In genomic region chr5:72814072-72814471, GRCm38 (mm10) we compare ENCODE assay signal across 21 mouse cellular contexts.
"Had no signal": no experiment of that assay in that cellular context is flagged by ENCODE, and none has a peak within 500 bp of the region (broad histone marks: within the 10 kb centered on the region; RNA-seq: fewer than 3 reads in every experiment).

No protein-coding gene starts in this region.

- H3K27me3 ChIP-seq: kidney, embryonic 15.5 days; limb, embryonic 12.5 days; limb, embryonic 15.5 days; megakaryocyte, embryonic 14.5 days; midbrain, embryonic 15.5 days; neural tube, embryonic 12.5 days; neural tube, embryonic 15.5 days; stomach, embryonic 15.5 days had no signal

- H3K4me1 ChIP-seq: midbrain, embryonic 15.5 days; stomach, embryonic 15.5 days had no signal

- H3K4me3 ChIP-seq: kidney, embryonic 15.5 days; limb, embryonic 12.5 days; limb, embryonic 15.5 days; megakaryocyte, embryonic 14.5 days; midbrain, embryonic 10.5 days; midbrain, embryonic 15.5 days; neural tube, embryonic 12.5 days; neural tube, embryonic 15.5 days; stomach, embryonic 15.5 days had no signal

- H3K27ac ChIP-seq: kidney, embryonic 15.5 days; limb, embryonic 12.5 days; limb, embryonic 15.5 days; liver, embryonic 14.5 days; midbrain, embryonic 10.5 days; midbrain, embryonic 15.5 days; neural tube, embryonic 12.5 days; neural tube, embryonic 15.5 days; stomach, embryonic 15.5 days had no signal

- H3K9ac ChIP-seq: kidney, embryonic 15.5 days; limb, embryonic 12.5 days; limb, embryonic 15.5 days; liver, embryonic 14.5 days; liver, postnatal 0 days; lung, embryonic 14.5 days; midbrain, embryonic 15.5 days; neural tube, embryonic 12.5 days; neural tube, embryonic 15.5 days; stomach, embryonic 15.5 days had no signal

- H3K36me3 ChIP-seq: kidney, embryonic 15.5 days; limb, embryonic 12.5 days; limb, embryonic 15.5 days; midbrain, embryonic 10.5 days; midbrain, embryonic 15.5 days; neural tube, embryonic 12.5 days; neural tube, embryonic 15.5 days; stomach, embryonic 15.5 days had no signal

- H3K4me2 ChIP-seq: kidney, embryonic 15.5 days; limb, embryonic 12.5 days; limb, embryonic 15.5 days; liver, embryonic 11.5 days; lung, embryonic 14.5 days; midbrain, embryonic 15.5 days; neural tube, embryonic 12.5 days; neural tube, embryonic 15.5 days; stomach, embryonic 15.5 days had no signal

- H3K9me3 ChIP-seq: kidney, embryonic 15.5 days; limb, embryonic 15.5 days; megakaryocyte, embryonic 14.5 days; midbrain, embryonic 10.5 days; neural tube, embryonic 12.5 days; neural tube, embryonic 15.5 days; stomach, embryonic 15.5 days had no signal

- ATAC-seq: liver, postnatal 0 days; lung, postnatal 0 days; midbrain, embryonic 15.5 days had no signal

- DNase-seq: kidney, adult 8-10 months; kidney, postnatal 10 days; kidney, postnatal 36 days; left cerebral cortex, postnatal 4 days; liver, postnatal 0 days; lung, embryonic 14.5 days; right cerebral cortex, adult 18-20 months; right cerebral cortex, postnatal 25 days; thymus, postnatal 25 days had no signal
